Mouse (Mus musculus) forebrain, embryonic 16.5 days (tissue): ENCODE measurements around the gene St3gal4. TPM values are rescaled to one million over a fixed set of nuclear protein-coding genes. Genes with fewer than 3 reads are reported as not detected.
A peak's percentile ranks its signal among the peaks of the same experiment; 100 is the strongest.

ENCODE experiments used
- ATAC-seq: fragments of 200-750 bp; cut with Nextera tagmentation; 2 replicates; pipeline ENCODE4 v1.8.0; 2017; ENCODE audit warnings: mild to moderate bottlenecking, moderate library complexity
- H3K27ac ChIP-seq: fragments of 300-500 bp; sonication (generic); 2 replicates; pipeline ENCODE4 v1.5.1; 2014; ENCODE audit warnings: low read length, control low read depth
- H3K27me3 ChIP-seq: fragments of 300-500 bp; sonication (generic); replicated peaks from 2 replicates; pipeline ENCODE4 v1.6.1; 2014; ENCODE audit warnings: low read length; ENCODE audit not compliant: control insufficient read depth, insufficient read depth
- H3K36me3 ChIP-seq: fragments of 300-500 bp; sonication (generic); 2 replicates; pipeline ENCODE4 v1.6.1; 2014; ENCODE audit not compliant: control insufficient read depth, insufficient read depth
- H3K4me1 ChIP-seq: fragments of 300-500 bp; sonication (generic); replicated peaks from 2 replicates; pipeline ENCODE4 v1.6.1; 2014; ENCODE audit warnings: low read length; ENCODE audit not compliant: control insufficient read depth, insufficient read depth
- H3K4me2 ChIP-seq: fragments of 300-500 bp; sonication (generic); 2 replicates; pipeline ENCODE4 v1.6.1; 2014; ENCODE audit warnings: mild to moderate bottlenecking, low read length, control low read depth
- H3K4me3 ChIP-seq: fragments of 300-500 bp; sonication (generic); replicated peaks from 2 replicates; pipeline ENCODE4 v1.5.1; 2014; ENCODE audit warnings: mild to moderate bottlenecking, low read length, control low read depth
- H3K9ac ChIP-seq: fragments of 300-500 bp; sonication (generic); replicated peaks from 2 replicates; pipeline ENCODE4 v1.6.1; 2014; ENCODE audit warnings: low read depth, low read length, control low read depth
- H3K9me3 ChIP-seq: fragments of 300-500 bp; sonication (generic); 2 replicates; pipeline ENCODE4 v1.6.1; 2016; ENCODE audit warnings: low read length; ENCODE audit not compliant: control insufficient read depth
- WGBS: fragments of 180-500 bp; shearing (Covaris S2); extraction: QIAGEN DNeasy Blood & Tissue Kit; methylation state at CpG from one replicate; pipeline ENCODE4 v1.1.7; 2014; 5-methylcytosine and 5-hydroxymethylcytosine counted together
- polyA plus RNA-seq: library from polyadenylated mRNA; unstranded; fragments of >200 nt; fragmentation: Nextera tagmentation; extraction: Ambion mirVana; gene quantifications from 2 replicates; pipeline ENCODE4 v1.2.1, GENCODE M21; 2015

The St3gal4 gene
- polyA plus RNA-seq, 1 experiment from 2014 or later = 13.0 TPM

DNA sequence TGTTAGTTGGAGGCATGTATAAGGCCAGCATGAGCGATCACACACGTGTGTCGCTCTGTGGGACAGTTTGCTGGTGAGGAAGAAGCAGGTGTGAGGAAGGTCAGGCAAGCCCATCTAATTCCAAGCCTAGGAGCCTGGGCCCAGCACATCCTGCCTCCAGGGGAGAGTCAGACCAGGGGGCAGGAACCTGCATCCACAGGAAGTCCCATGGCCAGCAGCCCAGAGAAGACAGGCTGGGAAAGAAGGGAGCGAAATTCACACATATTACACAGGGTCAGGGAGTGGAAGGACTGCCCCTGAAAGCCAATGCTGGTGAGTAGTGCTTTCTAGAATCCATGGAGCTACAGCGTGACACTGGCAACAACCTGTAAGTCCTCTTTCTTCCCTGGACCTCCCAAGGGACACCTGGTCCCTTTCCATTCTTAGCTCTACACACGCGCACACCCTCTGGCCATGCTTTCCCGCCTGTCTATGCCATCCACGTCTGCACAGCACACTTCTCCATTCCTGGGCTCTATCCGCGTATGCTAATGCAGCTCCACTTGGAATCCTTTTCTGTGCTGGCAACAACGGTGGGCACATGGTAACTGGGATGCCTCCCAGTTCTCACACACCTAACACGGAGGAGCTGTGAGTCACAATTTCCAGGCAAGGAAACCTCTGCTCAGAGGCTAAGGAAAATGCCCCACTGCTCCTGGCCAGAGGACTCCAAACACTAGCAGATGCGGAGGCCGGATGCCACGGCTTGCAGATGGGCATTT is 12.7 kb upstream of the St3gal4 start:
- Histone ChIP-seq H3K4me3 (no peak overlapping the region), H3K27ac (no peak overlapping the region), H3K4me2 (no peak overlapping the region), H3K9me3 (no peaks in the 10 kb centered on the region), H3K27me3 (no peaks in the 10 kb centered on the region), H3K36me3 (no peaks in the 10 kb centered on the region), H3K4me1 (peaks cover 8% of the 10 kb centered on the region), H3K9ac (no peak overlapping the region)
- ATAC-seq = peak; percentile 85
- 72% methylated on average over 16 of the region's 16 CpGs for WGBS

DNA sequence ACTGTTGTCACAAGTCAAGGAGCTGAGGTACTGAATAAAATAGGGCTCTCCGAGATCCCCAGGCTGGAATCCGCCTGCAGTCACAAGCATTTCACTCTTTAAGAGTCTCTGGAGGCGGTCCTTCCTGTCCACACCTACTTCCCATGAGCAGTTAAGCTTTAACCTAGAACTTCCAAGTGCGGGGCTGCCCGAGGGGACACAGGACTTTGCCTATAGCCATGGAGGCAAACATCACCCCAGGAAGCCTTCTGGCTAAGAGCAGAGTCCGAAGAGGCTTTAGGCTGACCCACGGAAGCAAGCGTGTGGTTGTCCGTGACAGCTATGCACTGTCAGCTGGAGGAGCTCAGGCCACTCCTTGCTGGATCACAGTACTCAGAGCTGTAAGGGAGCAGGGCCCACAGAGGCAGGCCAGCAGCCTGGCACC is 9.9 kb upstream of the St3gal4 start:
- no peaks in the 10 kb centered on the region for H3K36me3 ChIP-seq
- H3K4me2 ChIP-seq = no peak overlapping the region
- H3K27me3 ChIP-seq = no peaks in the 10 kb centered on the region
- H3K9ac ChIP-seq = no peak overlapping the region
- no peak overlapping the region for H3K4me3 ChIP-seq
- no peak for ATAC-seq
- H3K4me1 ChIP-seq = peaks cover 8% of the 10 kb centered on the region
- no peaks in the 10 kb centered on the region for H3K9me3 ChIP-seq
- H3K27ac ChIP-seq = no peak overlapping the region
- WGBS = 92% methylated on average over 9 of the region's 9 CpGs

DNA sequence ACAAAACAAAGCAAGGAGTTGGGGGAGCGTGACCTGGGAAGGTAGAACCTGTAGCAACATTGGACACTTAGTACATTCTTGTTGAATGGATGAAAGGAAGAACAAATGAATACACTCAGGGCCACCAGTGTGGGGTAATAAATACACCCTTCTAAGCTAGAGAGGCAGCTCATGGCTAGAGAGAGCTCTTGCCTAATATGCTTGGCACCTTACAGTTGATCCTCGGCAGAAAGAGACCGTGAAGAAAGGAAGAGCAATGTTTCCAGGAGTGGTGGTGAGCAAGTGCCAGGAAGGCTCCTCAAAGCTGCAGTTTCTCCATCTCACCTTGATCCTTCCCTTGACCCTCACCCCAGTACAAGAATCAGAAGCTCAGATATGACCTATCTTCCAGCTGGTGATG is 9.5 kb upstream of the St3gal4 start:
- H3K4me3 ChIP-seq = no peak overlapping the region
- no peak overlapping the region for H3K4me2 ChIP-seq
- H3K36me3 ChIP-seq = no peaks in the 10 kb centered on the region
- H3K9ac ChIP-seq = no peak overlapping the region
- no peak for ATAC-seq
- H3K27me3 ChIP-seq = no peaks in the 10 kb centered on the region
- no peak overlapping the region for H3K27ac ChIP-seq
- H3K4me1 ChIP-seq = peaks cover 8% of the 10 kb centered on the region
- H3K9me3 ChIP-seq = no peaks in the 10 kb centered on the region
- 92% methylated on average over 3 of the region's 3 CpGs for WGBS

DNA sequence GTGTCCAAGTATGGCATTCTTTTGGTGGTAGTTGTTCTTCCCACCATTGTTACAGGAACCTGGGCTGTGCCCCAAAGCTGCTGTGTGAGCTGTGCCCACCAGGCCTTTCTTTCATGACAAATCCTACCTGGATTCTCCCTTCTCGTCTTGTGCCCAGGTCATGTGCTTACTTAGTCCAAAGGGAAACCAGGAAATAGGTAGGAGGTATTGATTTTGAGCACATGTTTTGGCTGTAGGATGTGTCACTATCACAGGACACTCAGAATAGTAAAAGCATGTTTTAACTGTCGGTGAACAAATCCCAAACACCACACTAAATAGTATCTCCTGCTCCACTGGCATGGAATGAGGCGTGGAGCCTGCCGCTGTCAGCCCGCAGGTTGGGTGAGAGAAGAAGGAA is 8.5 kb upstream of the St3gal4 start:
- H3K4me3 ChIP-seq = no peak overlapping the region
- H3K9ac ChIP-seq = no peak overlapping the region
- no peak for ATAC-seq
- H3K36me3 ChIP-seq = no peaks in the 10 kb centered on the region
- 95% methylated on average over 5 of the region's 5 CpGs for WGBS
- H3K9me3 ChIP-seq = no peaks in the 10 kb centered on the region
- peaks cover 8% of the 10 kb centered on the region for H3K4me1 ChIP-seq
- no peaks in the 10 kb centered on the region for H3K27me3 ChIP-seq
- H3K4me2 ChIP-seq = no peak overlapping the region
- no peak overlapping the region for H3K27ac ChIP-seq

DNA sequence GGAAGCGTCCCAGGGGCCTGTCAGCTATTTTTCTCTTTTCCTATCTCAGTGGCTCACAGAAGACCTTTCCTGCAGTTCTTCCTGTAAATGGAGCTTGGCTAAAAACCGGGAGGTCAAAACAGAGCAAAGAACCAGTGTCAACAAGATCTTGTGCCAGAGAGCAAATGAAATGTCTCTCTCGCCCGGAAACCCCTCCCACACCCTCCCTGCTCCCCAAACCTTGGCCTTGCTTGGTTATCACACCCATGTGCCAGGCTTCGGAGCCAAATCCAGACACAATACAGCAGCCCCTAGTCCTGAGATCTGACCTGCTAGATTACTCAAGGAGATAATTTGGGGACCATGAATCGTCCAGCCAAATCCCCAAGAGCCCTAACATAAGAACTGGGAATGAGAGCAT is 8.1 kb upstream of the St3gal4 start:
- Histone ChIP-seq H3K9me3 (no peaks in the 10 kb centered on the region), H3K4me2 (no peak overlapping the region), H3K27ac (no peak overlapping the region), H3K4me3 (no peak overlapping the region), H3K27me3 (no peaks in the 10 kb centered on the region), H3K36me3 (no peaks in the 10 kb centered on the region), H3K9ac (no peak overlapping the region), H3K4me1 (peaks cover 7% of the 10 kb centered on the region)
- 86% methylated on average over 6 of the region's 6 CpGs for WGBS
- no peak for ATAC-seq

DNA sequence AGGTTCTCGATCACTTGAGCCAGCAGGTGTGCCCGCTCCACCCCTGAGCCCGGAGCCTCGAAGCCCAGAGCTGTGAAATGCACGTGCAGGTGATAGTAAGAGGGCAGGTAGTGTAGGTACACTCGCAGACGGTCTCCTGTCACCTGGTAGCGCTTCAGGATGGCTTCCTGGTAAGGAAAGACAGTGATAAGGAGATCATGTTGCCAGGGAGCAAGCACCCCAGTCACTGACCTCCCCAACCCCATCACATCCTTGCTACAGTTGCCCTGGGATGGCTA is 5.5 kb upstream of the St3gal4 start:
- Histone ChIP-seq H3K36me3 (no peaks in the 10 kb centered on the region), H3K9ac (no peak overlapping the region), H3K27ac (no peak overlapping the region), H3K27me3 (no peaks in the 10 kb centered on the region), H3K9me3 (no peaks in the 10 kb centered on the region), H3K4me1 (no peaks in the 10 kb centered on the region), H3K4me2 (no peak overlapping the region), H3K4me3 (no peak overlapping the region)
- 94% methylated on average over 8 of the region's 8 CpGs for WGBS
- ATAC-seq = no peak

DNA sequence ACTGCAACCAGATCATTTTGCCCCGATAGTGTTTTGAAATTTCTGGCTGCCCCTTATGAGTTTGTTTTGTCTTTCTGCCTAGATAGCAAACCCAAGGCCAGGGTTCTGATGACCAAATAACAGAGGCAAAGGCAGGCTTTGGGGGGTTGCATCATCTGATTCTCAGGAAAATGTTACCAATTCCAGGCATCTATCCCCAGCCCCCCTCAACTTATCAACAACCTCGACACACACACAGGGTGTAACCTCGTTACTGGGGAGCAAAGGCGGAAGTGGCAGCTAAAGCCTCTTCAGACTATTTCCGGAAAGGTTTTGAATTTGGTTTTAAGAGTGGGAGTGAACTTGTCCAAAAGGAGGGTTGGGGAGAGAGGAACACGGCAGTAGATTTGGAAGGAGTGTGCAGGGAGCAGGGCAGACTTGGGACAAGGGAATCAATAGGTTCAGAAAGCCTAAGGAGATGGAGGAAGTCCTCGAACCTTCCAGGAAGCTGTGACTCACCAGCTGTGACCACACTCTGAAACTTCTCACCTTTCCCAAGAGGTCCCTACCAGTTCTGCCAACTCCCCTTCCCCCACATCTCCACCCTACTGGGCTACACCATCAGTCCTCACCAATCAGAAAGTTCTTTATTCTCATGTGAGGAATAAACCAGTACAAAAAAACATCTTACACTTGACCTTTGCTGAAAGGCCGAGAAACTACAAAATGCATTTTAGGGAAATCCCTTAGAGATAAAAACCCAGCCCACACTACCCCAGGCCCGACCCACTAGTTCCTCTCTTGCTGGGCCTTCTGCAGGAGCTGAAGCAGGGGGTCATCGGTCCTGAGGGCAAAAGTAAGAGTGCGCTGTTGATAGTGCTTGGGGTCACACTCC is 5.0 kb upstream of the St3gal4 start:
- no peak overlapping the region for H3K4me3 ChIP-seq
- H3K4me1 ChIP-seq = no peaks in the 10 kb centered on the region
- no peak overlapping the region for H3K27ac ChIP-seq
- no peaks in the 10 kb centered on the region for H3K36me3 ChIP-seq
- ATAC-seq = no peak
- H3K9ac ChIP-seq = no peak overlapping the region
- H3K4me2 ChIP-seq = no peak overlapping the region
- H3K9me3 ChIP-seq = no peaks in the 10 kb centered on the region
- no peaks in the 10 kb centered on the region for H3K27me3 ChIP-seq
- WGBS = 81% methylated on average over 11 of the region's 11 CpGs

DNA sequence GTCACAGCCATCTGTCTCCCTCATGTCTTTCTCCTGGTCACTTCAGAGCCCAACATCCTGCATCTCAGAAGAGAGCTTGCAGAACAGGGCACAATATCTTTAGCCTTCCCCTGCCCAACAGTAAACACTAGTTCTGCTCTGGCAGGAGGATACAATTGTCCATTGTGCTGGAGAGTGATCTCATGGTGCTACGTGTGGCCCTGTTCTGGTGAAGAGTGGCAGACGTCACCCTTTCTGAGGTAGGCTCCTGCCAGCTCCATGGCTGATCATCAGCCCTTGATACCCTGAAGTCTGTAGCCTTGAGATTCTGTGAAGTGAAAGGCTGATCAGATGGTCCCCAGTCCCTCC is 4.4 kb upstream of the St3gal4 start:
- ATAC-seq = no peak
- Histone ChIP-seq H3K4me3 (no peak overlapping the region), H3K27me3 (no peaks in the 10 kb centered on the region), H3K9ac (no peak overlapping the region), H3K9me3 (no peaks in the 10 kb centered on the region), H3K27ac (no peak overlapping the region), H3K4me1 (no peaks in the 10 kb centered on the region), H3K4me2 (no peak overlapping the region), H3K36me3 (no peaks in the 10 kb centered on the region)
- 43% methylated on average over 2 of the region's 2 CpGs for WGBS

DNA sequence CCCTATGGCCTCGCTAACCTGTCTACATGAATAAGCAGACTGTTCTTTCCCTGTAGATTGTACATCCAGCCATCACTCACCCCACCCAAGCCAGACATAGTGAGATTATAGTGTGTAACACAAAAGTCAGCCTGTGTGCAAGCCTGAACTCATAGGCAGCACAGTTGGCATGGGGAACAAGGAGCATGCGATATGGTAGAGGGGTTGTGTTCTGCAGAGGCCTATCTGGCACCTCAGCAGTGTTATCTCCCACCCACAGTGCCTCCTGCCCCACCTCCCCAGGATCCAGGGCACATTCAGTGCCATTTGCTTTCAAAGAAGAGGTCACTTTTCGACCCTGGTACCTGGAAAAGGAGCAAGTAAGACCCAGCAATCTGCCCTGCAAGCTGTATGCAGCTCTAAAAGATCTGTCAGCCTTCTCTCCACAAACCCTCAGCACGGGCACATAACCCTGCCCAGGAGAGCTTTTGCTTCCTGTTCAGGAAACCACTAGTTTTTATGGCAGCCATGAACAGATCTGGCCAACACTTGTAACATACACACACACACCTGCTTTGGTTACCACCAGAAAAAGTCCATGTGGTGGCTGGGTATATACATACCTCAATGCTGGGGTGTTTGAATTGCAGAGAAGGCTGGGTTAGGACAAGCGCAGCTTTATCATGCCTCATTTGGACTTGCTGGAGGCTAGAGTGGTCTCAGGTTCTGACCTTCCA is 3.6 kb upstream of the St3gal4 start:
- 84% methylated on average over 5 of the region's 5 CpGs for WGBS
- H3K36me3 ChIP-seq = no peaks in the 10 kb centered on the region
- H3K4me1 ChIP-seq = peaks cover under 1% of the 10 kb centered on the region
- H3K9me3 ChIP-seq = no peaks in the 10 kb centered on the region
- H3K27ac ChIP-seq = no peak overlapping the region
- no peak overlapping the region for H3K9ac ChIP-seq
- no peak overlapping the region for H3K4me3 ChIP-seq
- no peaks in the 10 kb centered on the region for H3K27me3 ChIP-seq
- no peak for ATAC-seq
- no peak overlapping the region for H3K4me2 ChIP-seq
